Mouse (Mus musculus): Measurements from ENCODE around the gene Spon2. TPM values are rescaled to one million over a fixed set of nuclear protein-coding genes. Genes with fewer than 3 reads are reported as not detected.

Gene Spon2
- polyA plus RNA-seq, 1 experiment from 2014 or later = 41.8 TPM

GRCm38 (mm10) chr5:33193567-33193966 lies 24.7 kb downstream of the Spon2 start:
- Histone ChIP-seq H3K36me3 (no peaks in the 10 kb centered on the region), H3K4me2 (no peak overlapping the region), H3K9me3 (no peaks in the 10 kb centered on the region), H3K27ac (no peak overlapping the region), H3K4me3 (replicated peaks) (no peak overlapping the region), H3K27me3 (replicated peaks) (no peaks in the 10 kb centered on the region), H3K9ac (no peak overlapping the region), H3K4me1 (0 out of 2 replicates have a peak, but pooled peaks cover 6% of the 10 kb centered on the region)
- no peak for ATAC-seq (ENCODE audit: insufficient read depth, low FRiP score, low read depth)
- WGBS = 19% methylated on average over 7 of the region's 7 CpGs

Other genes starting within 250 kb of the Spon2 start
- gene Ywhah, start 199.6 kb downstream of the Spon2 start, polyA plus RNA-seq (2015; fragmentation: Nextera tagmentation; extraction: Ambion mirVana) = 428 and 431 TPM in 2 replicates
- 11.9 and 12.5 TPM in 2 replicates for gene Slc5a1, start 114.2 kb downstream of the Spon2 start, polyA plus RNA-seq (2015; fragmentation: Nextera tagmentation; extraction: Ambion mirVana)
- gene Ctbp1, start 56.5 kb upstream of the Spon2 start, polyA plus RNA-seq (2015; fragmentation: Nextera tagmentation; extraction: Ambion mirVana) = 298 and 323 TPM in 2 replicates
- gene Maea, start 117.1 kb upstream of the Spon2 start, polyA plus RNA-seq (2015; fragmentation: Nextera tagmentation; extraction: Ambion mirVana) = 117 and 120 TPM in 2 replicates
- 8.7 and 9.6 TPM in 2 replicates for gene Uvssa, start 160.1 kb upstream of the Spon2 start, polyA plus RNA-seq (2015; fragmentation: Nextera tagmentation; extraction: Ambion mirVana)
- gene Nkx1-1, start 215.5 kb upstream of the Spon2 start, polyA plus RNA-seq (2015; fragmentation: Nextera tagmentation; extraction: Ambion mirVana) = not detected in 2 replicates